Mouse (Mus musculus): ENCODE measurements around the gene Ptbp3.
"Not testable (repeated sequence)": the region's sequence is repeated elsewhere in the genome, so short reads cannot be mapped to it uniquely, and the experiment has no call there.

The Ptbp3 gene

DNA sequence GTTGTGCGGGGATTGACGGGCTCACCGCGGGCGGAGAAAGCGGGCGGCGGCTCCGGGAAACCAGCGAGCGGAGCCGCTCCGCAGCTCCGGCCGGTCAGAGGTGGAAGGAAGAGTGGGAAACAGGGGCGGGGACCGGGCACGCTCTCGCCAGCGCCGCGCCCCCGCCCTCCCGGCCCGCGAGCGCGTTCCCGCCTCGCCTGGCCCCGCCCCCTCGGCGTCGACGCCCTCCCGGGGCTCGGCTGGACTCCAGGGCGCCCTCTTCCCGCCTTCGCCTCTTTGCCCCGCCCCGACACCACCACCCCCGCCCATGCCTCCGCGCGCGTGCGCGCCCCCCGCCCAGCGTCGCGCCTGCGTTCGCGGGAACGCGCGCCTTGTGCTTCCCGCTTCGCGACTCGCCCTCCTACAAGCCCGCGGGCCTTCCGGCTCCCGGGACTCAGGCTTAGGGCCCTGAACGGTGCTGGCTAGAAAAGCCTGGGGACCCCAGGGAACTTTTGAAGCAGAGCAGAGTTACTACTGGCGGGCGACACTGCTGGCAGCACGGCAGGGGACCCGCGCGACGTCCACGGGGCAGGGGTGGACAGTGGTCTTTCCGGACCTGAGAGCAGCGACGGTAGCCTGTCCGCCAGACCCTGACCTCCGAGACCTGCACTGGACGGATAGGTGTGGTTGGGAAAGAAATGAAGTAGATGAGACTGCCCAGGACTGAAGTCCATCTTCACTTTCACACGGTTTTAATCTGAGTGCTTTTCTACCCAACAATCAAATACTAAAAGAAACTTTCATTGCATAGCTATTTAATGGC is at the start of gene Ptbp3:
Gene Ptbp3, minus strand, starts transcription at position 190 of the 802 bp plus-strand sequence.
- DNase-seq: peak; percentile 97

DNA sequence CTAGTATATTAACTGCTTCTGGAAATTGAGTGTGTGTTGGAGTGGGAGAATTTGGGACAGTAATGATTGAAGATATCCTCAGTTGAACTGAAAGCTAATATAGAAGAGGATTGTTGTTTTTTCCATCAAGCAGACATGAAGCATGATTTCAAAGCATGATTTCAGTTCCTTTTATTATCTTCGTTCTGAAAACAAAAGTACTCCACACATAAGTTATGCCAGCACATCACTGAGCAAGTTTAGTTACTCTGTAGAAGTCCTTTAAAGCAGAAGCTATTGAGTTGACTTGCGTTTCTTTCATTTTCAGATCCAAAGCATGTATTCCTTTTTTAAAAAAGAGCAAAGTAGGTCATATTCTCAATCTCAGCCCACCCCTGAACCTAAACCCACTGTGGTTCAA is 47.4 kb upstream of the Ptbp3 start:
- no peak for DNase-seq

DNA sequence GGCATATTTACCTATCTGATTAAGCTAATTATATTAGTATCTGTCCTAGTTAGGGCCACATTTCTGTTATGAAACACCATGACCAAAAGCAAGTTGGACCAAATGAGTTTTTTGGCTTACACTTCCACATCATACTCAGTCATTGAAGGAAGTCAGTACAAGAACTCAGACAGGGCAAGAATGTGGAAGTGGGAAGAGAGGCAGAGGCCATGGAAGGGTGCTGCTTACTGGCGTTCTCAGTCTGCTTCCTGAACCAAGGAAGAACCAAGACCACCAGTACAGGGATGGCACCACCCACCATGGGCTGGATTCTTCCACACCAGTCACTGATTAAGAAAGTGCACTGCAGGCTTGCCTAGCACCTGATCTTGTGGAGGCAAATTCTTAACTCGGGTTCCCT is 45.5 kb upstream of the Ptbp3 start:
- no peak for DNase-seq

DNA sequence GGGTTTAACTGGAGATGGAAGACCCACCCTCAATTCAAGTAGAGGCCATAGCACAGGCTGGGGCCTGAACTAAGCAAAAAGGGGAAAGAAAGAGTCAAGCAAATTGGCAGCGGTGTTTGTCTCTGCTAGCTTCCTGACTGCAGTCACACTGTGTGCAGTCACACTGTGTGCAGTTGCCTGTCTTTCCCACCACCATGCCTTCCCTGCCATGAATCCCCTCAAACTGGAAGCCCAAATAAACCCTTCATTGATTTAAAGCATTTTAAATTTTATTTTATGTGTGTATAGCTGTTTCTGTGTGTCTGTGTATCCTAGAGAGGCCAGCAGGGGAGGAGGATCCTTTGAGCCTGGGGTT is 38.7 kb upstream of the Ptbp3 start:
- no peak for DNase-seq

DNA sequence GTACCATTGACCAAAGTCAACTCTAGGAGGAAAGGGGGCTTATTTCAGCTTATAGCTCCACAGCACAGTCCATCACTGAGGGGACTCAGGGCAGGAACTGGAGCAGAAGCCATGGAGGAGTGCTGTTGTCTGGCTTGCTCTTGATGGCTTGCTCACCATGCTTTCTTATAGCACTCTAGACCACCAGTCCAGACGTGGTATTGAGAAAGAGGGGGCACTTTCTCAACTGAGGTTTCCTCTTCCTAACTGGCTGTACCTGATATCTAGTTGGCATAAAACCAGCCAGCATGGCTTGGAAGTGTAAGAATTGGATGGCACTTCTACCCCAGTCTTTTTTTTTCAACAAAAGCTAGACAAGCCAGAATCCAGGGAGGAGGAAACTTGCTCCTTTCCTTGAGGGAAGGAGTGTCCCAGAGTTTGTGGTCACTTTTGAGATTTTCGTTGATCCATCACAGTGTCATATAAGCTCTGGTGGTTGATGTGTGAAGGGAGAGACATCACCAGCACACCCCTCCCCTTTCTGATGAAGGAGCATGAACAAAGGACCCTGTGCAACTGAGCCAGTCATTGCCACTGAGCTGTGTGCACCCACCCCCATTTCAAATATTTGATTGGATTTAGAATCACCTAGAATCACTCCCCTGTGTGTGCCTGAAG is 38.2 kb upstream of the Ptbp3 start:
- DNase-seq: no peak

DNA sequence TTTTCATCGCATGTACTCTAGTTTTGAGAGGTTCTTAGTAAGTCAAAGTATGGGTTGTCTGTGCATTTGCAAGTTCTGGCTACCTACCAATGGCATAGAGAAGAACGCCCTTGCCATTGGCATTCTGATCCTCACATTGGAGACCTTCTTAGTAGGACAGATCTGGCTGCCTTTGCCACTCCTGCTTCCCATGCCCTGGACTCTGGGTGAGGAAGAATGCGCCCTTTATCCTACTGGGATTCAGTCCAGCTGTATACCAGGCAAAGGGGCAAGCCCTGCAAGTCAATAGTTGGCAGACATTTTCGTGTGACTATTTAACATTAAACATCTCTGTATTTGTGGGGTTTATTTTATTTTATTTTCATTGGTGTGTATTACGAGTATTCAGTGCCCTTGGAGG is 35.9 kb upstream of the Ptbp3 start:
- peak; percentile 76 for DNase-seq

DNA sequence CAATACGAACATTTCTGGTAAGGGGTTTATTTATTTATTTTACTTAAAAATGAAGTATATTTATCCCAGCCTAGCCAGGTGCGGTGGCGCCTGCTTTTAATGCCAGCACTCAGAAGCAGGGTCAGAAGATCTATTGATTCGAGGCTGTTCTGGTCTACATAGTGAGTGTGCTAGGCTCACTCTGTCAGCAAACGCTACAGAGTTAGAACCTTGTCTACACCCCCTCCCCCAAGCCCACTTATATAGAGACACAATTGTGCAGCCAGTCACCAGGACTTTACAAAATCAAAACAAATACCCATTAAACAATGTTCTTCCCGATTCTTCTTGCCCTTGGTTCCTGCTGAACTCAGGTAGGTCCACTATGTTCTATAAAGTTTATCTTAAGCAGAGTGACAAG is 33.0 kb upstream of the Ptbp3 start:
- no peak for DNase-seq

DNA sequence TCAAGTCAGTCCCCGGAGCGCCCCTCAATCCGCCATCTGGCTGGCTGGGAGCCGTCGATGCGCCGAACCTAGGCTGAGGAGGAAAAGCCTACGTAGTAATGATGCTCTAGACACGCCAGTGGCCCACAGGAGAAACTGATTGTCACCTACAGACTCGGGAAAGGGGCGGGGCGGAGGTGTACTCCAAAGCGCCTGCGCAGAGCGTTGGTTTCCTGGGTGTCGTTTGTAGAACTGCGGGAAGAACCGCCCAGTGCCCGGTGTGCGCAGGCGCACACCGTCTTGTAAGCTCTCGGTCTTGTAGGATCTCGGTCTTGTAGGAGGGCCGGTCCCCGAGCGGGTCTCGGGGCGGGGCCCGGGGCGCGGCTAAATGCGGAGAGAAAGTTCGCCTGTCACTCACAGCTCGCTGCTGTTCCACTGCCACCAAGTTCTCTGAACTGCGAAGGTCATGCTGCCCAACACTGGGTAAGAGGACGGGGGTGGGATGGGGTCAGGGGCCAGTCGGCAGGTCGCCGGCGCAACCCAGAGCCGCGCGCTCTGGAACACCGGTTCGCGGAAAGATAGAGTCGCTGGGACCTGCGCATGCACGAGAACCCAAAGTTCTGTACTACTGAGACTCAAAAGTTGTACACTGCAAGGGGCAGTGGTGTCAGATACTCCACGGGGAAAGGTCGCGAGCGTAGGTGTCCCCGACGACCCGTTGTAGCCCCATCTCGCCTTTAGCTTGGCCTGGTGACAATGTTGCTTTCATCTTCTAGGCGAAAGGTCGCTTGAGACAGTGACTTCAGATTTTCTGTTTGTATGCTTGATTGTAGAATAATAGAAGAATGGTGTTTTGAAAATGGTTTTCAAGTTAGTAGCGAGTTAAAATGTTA is 32.4 kb upstream of the Ptbp3 start, which contains the start of gene Hsdl2:
Gene Hsdl2, plus strand, starts transcription at position 250 of the 872 bp plus-strand sequence.
- peak; percentile 99 for DNase-seq

DNA sequence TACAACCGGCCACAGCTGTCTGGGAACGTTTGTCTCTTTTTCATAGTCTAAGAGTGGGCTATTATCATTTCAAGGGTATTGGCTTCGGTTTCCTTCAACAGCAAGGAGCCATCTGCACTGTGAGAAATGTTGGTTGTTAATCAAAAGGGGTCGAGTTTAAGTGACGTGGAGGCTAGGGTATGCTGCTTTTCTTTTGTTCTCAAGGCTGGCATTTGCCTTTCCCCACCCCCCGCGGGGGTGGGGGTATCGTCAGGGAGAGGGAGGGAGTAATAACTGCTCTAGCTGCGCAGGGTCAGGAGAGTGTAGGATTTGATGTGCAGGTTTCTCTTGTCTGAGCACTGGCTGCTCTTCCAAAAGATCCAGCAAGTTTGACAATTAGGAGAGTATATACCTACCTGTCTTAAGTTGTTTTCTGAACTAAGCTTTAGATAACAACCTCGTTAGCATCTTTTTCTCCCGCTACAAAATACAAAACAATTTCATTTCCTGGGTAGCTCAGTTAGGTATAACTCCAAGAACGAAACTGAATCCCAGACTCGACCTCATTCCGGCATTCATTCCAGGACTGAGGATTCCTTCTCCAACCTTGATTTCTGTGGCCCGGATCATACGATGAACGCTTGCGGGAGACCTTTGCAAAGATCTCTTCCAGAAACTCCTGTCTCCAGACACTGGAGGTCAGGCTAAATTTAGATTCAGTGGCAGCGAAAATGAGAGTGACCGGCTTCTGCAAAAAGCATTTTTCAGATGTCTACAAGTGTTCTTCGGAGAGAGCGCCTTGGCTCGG is 31.5 kb upstream of the Ptbp3 start:
- DNase-seq: peak; percentile 41

DNA sequence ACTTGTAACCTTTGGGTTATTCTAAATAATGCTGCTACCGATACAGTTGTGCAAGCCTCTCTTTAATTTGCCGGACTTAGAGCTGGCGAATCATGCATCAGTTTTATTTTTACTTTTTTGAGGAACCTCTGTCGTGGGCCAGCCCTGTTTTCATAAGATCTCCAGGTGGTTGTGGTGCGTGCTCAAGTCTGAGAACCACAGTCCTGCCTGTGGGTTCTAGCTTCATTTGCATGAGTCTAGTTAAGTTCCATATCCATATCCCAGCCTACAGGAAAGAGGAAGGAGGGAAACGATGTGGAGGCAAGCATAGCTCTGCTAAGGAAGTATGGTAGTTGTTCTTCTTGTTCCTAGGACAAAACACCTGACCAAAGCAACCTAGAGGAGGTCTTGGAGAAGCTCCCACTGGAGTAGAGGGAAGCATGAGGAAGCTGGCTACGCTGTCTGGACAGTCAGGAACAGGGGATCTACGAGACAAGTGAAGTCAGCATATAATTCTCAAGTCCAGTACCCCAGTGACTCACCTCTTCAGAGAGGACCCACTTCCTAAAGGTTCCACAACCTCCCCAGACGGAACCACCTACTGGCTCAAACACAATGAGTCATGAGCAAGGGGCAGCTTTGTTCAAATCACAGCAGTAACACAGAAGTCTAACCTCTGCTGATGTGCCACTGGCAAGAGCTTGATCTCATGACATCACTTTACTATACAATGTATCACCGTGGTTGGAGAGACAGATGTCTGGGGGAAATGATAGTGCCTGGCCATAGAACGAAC is 26.2 kb upstream of the Ptbp3 start:
- no peak for DNase-seq

DNA sequence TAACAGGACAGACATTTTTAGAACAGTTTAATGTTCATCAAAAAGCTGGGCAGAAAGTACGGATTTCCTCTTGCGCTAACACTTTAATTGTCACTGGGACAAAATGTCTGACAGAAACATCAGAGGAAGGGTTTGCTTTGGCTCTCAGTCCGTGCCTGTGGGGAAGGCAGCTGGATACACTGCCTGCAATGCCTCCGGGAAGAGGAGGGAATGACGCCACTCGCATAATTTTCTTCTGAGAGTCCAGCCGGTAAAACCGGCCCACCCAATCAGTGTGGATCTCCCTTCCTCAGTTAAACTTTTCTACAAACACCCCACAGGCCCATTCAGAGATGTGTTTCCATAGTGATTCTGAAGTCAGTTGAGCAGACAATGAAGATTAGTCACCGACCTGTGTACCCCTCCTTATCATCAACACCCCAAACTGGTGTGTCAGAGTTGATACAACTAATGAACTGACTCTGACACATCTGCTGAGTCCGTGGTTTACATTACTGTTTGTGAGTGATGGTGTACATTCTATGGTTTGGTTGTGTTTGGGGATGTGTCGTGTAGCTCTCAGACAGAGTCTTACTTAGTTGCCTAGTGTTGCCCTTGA is 23.5 kb upstream of the Ptbp3 start:
- DNase-seq: no peak

DNA sequence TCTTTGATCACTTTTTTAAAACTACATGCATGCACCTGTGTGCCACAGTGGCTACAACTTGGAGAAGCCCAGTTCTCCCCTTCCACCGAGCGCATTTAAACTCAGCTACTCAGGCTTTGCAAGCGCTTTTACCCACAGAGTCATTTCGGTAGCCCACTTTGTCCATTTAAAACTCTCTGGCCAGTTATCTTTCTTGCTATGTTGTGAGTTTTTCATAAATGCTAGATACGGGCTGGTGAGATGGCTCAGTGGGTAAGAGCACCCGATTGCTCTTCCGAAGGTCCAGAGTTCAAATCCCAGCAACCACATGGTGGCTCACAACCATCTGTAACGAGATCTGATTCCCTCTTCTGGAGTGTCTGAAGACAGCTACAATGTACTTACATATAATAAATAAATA is 21.4 kb upstream of the Ptbp3 start:
- DNase-seq: not testable (repeated sequence)

DNA sequence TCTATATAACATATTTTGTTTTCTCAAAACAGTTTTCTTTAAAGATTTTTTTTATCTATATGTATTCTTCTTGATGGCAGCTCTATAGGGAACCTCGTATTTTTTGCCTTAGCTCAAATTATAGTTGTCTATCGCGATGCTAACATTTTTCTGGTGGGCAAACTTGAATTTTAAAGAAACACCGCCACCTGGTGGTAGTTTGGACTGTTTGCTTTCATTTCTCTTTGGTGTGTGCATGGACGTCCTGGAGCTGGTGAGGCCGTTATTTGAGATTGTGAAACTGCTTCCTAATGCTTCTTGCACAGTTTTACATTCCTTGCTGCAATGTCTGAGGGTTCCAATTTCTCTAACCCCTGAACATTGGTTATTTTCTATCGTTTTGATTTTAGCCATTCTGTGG is 20.4 kb upstream of the Ptbp3 start:
- DNase-seq: peak; percentile 84

DNA sequence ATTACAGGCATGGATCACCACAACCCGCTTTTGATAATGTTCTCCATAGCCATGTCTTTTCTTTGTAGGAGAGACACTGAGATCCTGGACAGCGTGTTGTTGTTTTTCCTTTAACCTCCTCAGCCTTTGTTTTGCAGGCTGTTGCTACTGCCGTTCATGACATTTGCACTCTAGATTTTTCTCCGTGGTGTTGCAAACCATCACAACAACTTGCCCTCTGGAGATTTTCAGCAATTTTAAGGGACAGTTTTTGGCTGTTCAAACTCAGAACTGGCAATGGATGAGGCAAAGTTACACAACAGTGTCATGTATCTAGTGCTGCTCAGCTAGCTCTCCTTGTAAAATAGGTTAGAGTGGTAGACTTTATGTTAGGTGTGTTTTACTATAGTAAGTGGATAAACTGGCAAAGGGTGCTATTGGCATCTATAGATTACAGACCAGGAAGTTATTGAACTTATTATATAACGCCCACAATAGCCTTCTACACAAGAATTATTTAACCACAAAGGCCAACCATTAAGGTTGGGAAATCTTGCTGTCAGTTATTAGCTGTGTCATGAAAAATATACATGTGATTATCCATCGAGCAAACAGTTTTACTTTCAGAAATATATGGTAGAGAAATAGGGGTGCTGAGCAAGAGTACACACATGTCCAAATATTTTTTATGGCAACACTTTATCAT is 18.6 kb upstream of the Ptbp3 start:
- DNase-seq: no peak

DNA sequence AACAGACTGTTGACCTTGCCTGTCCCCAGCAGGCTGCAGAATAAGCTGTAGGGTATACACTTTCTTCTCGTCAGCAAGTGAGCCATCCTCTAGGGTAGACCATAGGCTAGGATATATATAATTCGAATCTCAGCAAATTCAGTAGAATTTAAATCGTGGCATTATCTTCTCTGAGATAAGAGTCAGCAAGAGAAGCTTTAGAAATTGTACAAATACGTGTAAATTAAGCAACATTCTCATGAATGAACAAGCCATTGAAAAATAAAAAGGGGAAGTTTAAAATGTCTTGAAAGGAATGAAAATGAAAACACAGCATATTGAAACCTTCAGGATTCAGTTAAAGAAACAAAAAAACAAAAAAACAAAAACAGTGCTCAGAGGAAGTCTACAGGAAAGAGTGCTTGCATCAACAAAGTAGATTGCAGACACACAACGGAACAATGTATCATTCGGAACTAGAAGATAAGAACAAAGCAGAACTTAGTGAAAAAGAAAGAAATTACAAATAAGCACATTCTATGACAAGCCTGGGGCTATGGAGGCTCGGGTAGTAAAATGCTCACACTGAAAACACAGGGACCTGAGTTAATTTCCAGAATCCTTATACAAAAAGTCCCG is 16.5 kb upstream of the Ptbp3 start:
- DNase-seq: no peak

DNA sequence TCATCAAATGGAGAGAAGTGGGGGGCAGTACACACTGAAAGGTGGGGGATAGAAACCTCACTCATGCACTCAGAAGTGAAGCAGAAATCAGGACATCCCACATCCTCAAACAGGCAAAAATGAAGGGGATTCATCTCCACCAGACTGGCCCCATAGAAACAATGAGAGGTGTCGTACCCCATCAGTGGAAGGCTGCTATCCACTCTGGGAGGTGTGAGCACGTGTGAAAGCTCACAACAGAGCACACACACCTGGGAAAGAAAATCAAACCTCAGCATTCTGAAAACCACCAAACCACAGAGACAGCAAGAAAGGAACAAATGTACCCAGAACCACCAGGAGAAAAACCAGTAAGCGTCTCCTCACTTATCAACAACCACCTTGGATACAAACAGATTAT is 15.0 kb upstream of the Ptbp3 start:
- DNase-seq: no peak

DNA sequence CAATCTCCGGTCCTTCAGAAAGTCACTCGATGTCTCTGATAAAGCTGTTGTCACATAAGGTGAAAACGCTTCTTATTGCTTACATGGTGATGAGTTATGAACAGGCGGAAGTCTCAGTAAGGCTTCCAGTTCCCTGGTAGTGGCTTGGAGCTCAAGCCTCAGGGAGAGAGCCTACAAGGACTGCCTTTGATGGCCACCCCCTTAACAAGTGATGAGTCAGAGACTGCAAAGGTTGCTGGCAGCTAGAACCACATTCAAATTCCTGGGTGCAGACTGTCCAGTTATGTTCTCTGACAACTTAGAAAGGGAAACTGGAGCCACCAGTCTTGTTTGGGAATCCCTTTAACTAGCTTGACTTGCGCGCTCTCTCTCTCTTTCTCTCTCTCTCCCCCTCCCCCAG is 11.0 kb upstream of the Ptbp3 start:
- DNase-seq: no peak

DNA sequence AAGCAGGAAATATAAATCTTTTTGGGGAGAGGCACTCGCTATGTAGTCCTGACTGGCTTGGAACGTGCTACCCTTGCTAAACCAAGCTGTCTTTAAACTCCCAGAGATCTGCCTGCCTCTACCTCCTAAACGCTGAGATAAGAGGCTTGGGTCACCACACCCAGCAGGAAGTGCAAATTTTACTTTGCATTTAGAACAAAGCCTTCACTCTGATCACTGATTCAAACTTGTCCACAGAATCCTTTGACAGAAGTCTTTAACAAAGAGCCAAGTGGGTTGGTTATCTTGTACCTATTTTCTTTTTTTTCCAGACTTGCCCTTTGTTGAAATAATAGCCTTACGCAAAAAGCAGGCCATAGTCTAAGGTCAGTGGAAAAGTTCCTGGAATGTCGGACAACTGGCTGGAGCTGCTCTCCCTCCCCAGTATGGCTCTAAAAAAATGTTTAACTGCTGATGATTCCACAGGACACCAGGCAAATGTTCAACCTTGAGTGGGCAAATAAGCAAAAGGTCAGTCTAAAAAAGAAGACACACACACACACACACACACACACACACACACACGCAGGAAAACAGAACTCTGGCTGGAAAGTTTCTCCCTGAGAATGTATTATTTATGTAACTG is 9.0 kb upstream of the Ptbp3 start:
- peak; percentile 65 for DNase-seq

DNA sequence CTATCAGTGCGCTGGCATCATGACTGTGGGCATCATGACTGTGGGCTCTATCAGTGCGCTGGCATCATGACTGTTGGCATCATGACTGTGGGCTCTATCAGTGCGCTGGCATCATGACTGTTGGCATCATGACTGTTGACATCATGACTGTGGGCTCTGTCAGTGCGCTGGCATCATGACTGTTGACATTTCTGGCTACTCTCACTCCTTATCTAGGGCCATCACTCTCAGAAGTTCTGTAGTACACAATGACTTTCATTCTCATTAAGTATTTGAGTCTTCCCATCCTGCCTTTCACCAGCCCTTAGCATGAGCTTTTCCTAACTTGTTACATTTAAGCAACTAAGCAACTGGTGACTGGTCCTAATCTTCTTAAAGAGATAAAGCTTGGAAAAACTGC is 8.2 kb upstream of the Ptbp3 start:
- DNase-seq: not testable (repeated sequence)

DNA sequence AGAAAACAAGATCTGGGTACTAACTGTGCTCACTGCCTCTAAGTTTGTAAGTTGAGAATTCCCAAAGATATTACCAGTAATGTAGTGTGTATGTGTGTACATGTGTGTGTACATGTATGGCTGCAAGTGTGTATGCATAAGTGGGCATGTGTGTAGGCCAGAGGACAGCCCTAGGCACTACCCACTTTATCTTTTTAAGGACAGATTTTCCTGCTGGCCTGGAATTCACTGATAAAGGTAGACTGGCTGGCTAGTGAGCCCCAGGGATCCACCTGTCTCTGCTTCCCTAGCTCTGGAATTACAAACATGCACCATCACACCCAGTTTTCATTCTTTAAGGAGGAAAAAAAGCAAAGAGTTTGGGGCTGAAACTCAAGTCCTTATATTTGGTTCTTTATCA is 6.0 kb upstream of the Ptbp3 start:
- DNase-seq: no peak

Data from kidney, postnatal 10 days (tissue).